Mouse (Mus musculus): ENCODE results near the gene Zbtb3. TPM values are rescaled to one million over a fixed set of nuclear protein-coding genes. Genes with fewer than 3 reads are reported as not detected.

Gene Zbtb3
- polyA plus RNA-seq, 1 experiment from 2014 or later = 6.6 TPM

DNA sequence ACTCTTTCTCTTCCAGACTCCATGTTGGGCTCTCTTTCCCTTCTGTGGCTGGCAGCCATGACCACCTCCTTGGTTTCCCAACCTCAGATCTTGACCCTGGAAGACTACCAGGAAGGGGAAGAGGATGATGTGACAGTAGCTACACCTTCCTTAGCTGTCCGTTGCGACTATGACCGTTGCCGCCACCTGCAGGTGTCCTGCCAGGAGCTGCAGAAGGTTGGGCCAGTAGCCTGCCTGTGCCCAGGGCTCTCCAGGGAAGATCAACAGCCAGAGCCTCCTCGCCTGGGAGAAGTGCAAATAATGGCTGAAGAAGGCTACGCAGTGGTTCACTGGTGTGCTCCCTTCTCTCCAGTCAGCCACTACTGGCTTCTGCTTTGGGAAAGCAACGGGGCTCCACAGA is 49.3 kb downstream of the Zbtb3 start:
- no peak for ATAC-seq (ENCODE audit: low FRiP score)
- Histone ChIP-seq H3K4me2 (no peak overlapping the region), H3K27ac (no peak overlapping the region), H3K4me3 (replicated peaks) (no peak overlapping the region), H3K27me3 (peaks cover 4% of the 10 kb centered on the region; the same call in 1 of the 2 replicates), H3K9me3 (no peaks in the 10 kb centered on the region), H3K9ac (no peak overlapping the region), H3K4me1 (no peaks in the 10 kb centered on the region), H3K36me3 (replicated peaks) (peaks cover 23% of the 10 kb centered on the region)
- 55% methylated on average over 7 of the region's 7 CpGs for WGBS

DNA sequence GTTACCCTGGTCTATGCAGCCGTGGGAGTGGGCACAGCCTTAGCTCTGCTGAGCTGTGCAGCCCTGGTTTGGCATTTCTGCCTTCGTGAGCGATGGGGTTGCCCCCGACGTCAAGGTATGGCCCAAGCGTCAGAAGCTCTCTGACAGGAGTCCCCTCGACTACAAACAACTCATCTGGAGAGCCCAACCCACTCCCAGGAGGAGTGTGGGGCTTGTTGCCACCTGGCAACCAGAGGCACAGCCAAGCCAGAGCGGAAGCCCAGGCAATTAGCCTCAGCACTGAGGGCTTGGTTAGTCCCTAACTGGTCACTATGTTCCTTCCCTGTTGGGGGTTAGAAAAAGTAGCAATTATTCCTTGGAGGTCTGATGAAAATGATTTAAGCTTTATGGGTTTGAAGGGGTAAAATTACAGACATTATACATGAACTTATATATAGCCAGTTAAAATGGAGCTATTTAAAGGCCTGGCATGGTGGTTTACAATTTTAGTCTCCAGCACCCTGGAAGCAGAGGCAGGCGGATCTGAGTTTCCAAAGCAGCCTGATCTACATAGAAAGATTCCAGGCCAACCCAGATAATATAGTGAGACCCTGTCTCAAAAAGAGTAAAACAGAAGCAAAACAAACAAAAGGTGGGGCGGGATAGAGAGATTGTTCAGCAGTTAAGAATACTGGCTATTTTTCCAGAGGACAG is 50.0 kb downstream of the Zbtb3 start:
- Histone ChIP-seq H3K9ac (no peak overlapping the region), H3K4me3 (replicated peaks) (no peak overlapping the region), H3K9me3 (no peaks in the 10 kb centered on the region), H3K27ac (no peak overlapping the region), H3K27me3 (peaks cover 4% of the 10 kb centered on the region; the same call in 1 of the 2 replicates), H3K4me2 (no peak overlapping the region), H3K4me1 (no peaks in the 10 kb centered on the region), H3K36me3 (replicated peaks) (peaks cover 15% of the 10 kb centered on the region)
- no peak for ATAC-seq (ENCODE audit: low FRiP score)
- WGBS = 66% methylated on average over 10 of the region's 10 CpGs

DNA sequence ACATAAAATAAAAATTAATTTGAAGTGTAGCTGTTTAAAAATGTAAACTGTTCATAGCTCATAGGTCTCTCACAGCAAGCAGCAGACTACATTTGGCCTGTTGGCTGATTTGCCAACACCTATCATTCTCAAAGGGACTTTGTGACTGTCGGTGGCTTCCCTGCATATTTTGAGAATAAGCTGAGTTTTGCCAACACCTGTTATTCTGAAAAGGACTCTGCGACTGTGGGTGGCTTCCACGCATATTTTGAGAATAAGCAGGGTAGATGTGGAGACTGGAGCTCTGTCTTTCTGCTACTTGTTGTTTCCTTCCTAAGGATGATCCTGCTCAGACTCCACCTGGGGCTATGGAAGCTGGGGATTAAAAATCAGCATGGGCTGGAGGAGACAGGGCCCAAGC is 50.8 kb downstream of the Zbtb3 start:
- Histone ChIP-seq H3K9ac (no peak overlapping the region), H3K9me3 (no peaks in the 10 kb centered on the region), H3K36me3 (replicated peaks) (peaks cover 9% of the 10 kb centered on the region), H3K4me1 (no peaks in the 10 kb centered on the region), H3K27ac (no peak overlapping the region), H3K4me2 (no peak overlapping the region), H3K4me3 (replicated peaks) (no peak overlapping the region), H3K27me3 (peaks cover 4% of the 10 kb centered on the region; the same call in 1 of the 2 replicates)
- 95% methylated on average over 3 of the region's 3 CpGs for WGBS
- no peak for ATAC-seq (ENCODE audit: low FRiP score)

Other genes starting within 250 kb of the Zbtb3 start
- 0.28 and 0.40 TPM in 2 replicates for gene Slc22a8, start 211.3 kb upstream of the Zbtb3 start, polyA plus RNA-seq (2016; fragmentation: Nextera tagmentation; extraction: Ambion mirVana)
- 0.70 and 0.87 TPM in 2 replicates for gene Slc22a6, start 184.5 kb upstream of the Zbtb3 start, polyA plus RNA-seq (2016; fragmentation: Nextera tagmentation; extraction: Ambion mirVana)
- gene Chrm1, start 138.8 kb upstream of the Zbtb3 start, polyA plus RNA-seq (2016; fragmentation: Nextera tagmentation; extraction: Ambion mirVana) = 0.10 and 0.27 TPM in 2 replicates
- gene Slc3a2, start 79.2 kb upstream of the Zbtb3 start, polyA plus RNA-seq (2016; fragmentation: Nextera tagmentation; extraction: Ambion mirVana) = 140 and 143 TPM in 2 replicates
- gene Wdr74, start 66.7 kb upstream of the Zbtb3 start, polyA plus RNA-seq (2016; fragmentation: Nextera tagmentation; extraction: Ambion mirVana) = 83.7 and 85.9 TPM in 2 replicates
- gene 1700092M07Rik, start 61.8 kb upstream of the Zbtb3 start, polyA plus RNA-seq (2016; fragmentation: Nextera tagmentation; extraction: Ambion mirVana) = 2.8 and 3.7 TPM in 2 replicates
- gene Stx5a, start 61.1 kb upstream of the Zbtb3 start, polyA plus RNA-seq (2016; fragmentation: Nextera tagmentation; extraction: Ambion mirVana) = 108 and 114 TPM in 2 replicates
- 206 and 225 TPM in 2 replicates for gene Nxf1, start 45.5 kb upstream of the Zbtb3 start, polyA plus RNA-seq (2016; fragmentation: Nextera tagmentation; extraction: Ambion mirVana)
- gene Tmem223, start 31.6 kb upstream of the Zbtb3 start, polyA plus RNA-seq (2016; fragmentation: Nextera tagmentation; extraction: Ambion mirVana) = 203 and 210 TPM in 2 replicates
- 34.4 and 36.9 TPM in 2 replicates for gene Tmem179b, start 28.1 kb upstream of the Zbtb3 start, polyA plus RNA-seq (2016; fragmentation: Nextera tagmentation; extraction: Ambion mirVana)
- 35.9 and 41.5 TPM in 2 replicates for gene Taf6l, start 16.1 kb upstream of the Zbtb3 start, polyA plus RNA-seq (2016; fragmentation: Nextera tagmentation; extraction: Ambion mirVana)
- 158 and 161 TPM in 2 replicates for gene Polr2g, start 4.0 kb upstream of the Zbtb3 start, polyA plus RNA-seq (2016; fragmentation: Nextera tagmentation; extraction: Ambion mirVana)
- 78.7 and 83.9 TPM in 2 replicates for gene Ttc9c, start 16.8 kb downstream of the Zbtb3 start, polyA plus RNA-seq (2016; fragmentation: Nextera tagmentation; extraction: Ambion mirVana)
- 7.2 and 7.8 TPM in 2 replicates for gene Hnrnpul2, start 17.5 kb downstream of the Zbtb3 start, polyA plus RNA-seq (2016; fragmentation: Nextera tagmentation; extraction: Ambion mirVana)
- not detected in 2 replicates for gene AC129217.1, start 27.2 kb downstream of the Zbtb3 start, polyA plus RNA-seq (2016; fragmentation: Nextera tagmentation; extraction: Ambion mirVana)
- gene Bscl2, start 34.9 kb downstream of the Zbtb3 start, polyA plus RNA-seq (2016; fragmentation: Nextera tagmentation; extraction: Ambion mirVana) = 57.5 and 62.9 TPM in 2 replicates
- gene Gng3, start 36.6 kb downstream of the Zbtb3 start, polyA plus RNA-seq (2016; fragmentation: Nextera tagmentation; extraction: Ambion mirVana) = 131 and 139 TPM in 2 replicates
- 0.26 and 0.60 TPM in 2 replicates for gene Lrrn4cl, start 48.2 kb downstream of the Zbtb3 start, polyA plus RNA-seq (2016; fragmentation: Nextera tagmentation; extraction: Ambion mirVana)
- gene Ubxn1, start 68.9 kb downstream of the Zbtb3 start, polyA plus RNA-seq (2016; fragmentation: Nextera tagmentation; extraction: Ambion mirVana) = 178 and 182 TPM in 2 replicates
- gene Uqcc3, start 78.4 kb downstream of the Zbtb3 start, polyA plus RNA-seq (2016; fragmentation: Nextera tagmentation; extraction: Ambion mirVana) = 55.2 and 57.3 TPM in 2 replicates
- gene Lbhd1, start 81.2 kb downstream of the Zbtb3 start, polyA plus RNA-seq (2016; fragmentation: Nextera tagmentation; extraction: Ambion mirVana) = 104 and 119 TPM in 2 replicates
- gene Gm49403, start 81.4 kb downstream of the Zbtb3 start, polyA plus RNA-seq (2016; fragmentation: Nextera tagmentation; extraction: Ambion mirVana) = not detected in 2 replicates
- 91.0 and 104 TPM in 2 replicates for gene 1810009A15Rik, start 86.3 kb downstream of the Zbtb3 start, polyA plus RNA-seq (2016; fragmentation: Nextera tagmentation; extraction: Ambion mirVana)
- not detected in 2 replicates for gene Gm49416, start 86.4 kb downstream of the Zbtb3 start, polyA plus RNA-seq (2016; fragmentation: Nextera tagmentation; extraction: Ambion mirVana)
- 48.1 and 52.6 TPM in 2 replicates for gene Ints5, start 90.5 kb downstream of the Zbtb3 start, polyA plus RNA-seq (2016; fragmentation: Nextera tagmentation; extraction: Ambion mirVana)
- 106 and 113 TPM in 2 replicates for gene Ganab, start 95.5 kb downstream of the Zbtb3 start, polyA plus RNA-seq (2016; fragmentation: Nextera tagmentation; extraction: Ambion mirVana)
- gene B3gat3, start 117.8 kb downstream of the Zbtb3 start, polyA plus RNA-seq (2016; fragmentation: Nextera tagmentation; extraction: Ambion mirVana) = 64.4 and 64.8 TPM in 2 replicates
- gene Rom1, start 126.8 kb downstream of the Zbtb3 start, polyA plus RNA-seq (2016; fragmentation: Nextera tagmentation; extraction: Ambion mirVana) = 1.3 and 2.5 TPM in 2 replicates
- 13.2 and 13.8 TPM in 2 replicates for gene Eml3, start 127.0 kb downstream of the Zbtb3 start, polyA plus RNA-seq (2016; fragmentation: Nextera tagmentation; extraction: Ambion mirVana)
- 193 and 206 TPM in 2 replicates for gene Mta2, start 139.3 kb downstream of the Zbtb3 start, polyA plus RNA-seq (2016; fragmentation: Nextera tagmentation; extraction: Ambion mirVana)
- 36.9 and 37.0 TPM in 2 replicates for gene Tut1, start 151.3 kb downstream of the Zbtb3 start, polyA plus RNA-seq (2016; fragmentation: Nextera tagmentation; extraction: Ambion mirVana)
- 365 and 373 TPM in 2 replicates for gene Eef1g, start 164.5 kb downstream of the Zbtb3 start, polyA plus RNA-seq (2016; fragmentation: Nextera tagmentation; extraction: Ambion mirVana)
- gene Ahnak, start 186.7 kb downstream of the Zbtb3 start, polyA plus RNA-seq (2016; fragmentation: Nextera tagmentation; extraction: Ambion mirVana) = 6.4 and 8.5 TPM in 2 replicates

All from forebrain, embryonic 12.5 days (tissue).